Mouse (Mus musculus): ENCODE data around the gene Lrrc37a. TPM values are rescaled to one million over a fixed set of nuclear protein-coding genes. Genes with fewer than 3 reads are reported as not detected.
A peak's percentile ranks its signal among the peaks of the same experiment; 100 is the strongest.
"Not testable (repeated sequence)": the region's sequence is repeated elsewhere in the genome, so short reads cannot be mapped to it uniquely, and the experiment has no call there.

Lrrc37a gene
- not detected in 2 replicates for polyA plus RNA-seq (2015; fragmentation: Nextera tagmentation; extraction: Ambion mirVana)

GRCm38 (mm10) chr11:103504497-103504896 is at the start of gene Lrrc37a:
Gene Lrrc37a (minus strand): TSS chr11:103504597.
- H3K4me2 ChIP-seq (ENCODE audit: low read depth, low read length), result no peak within 1 kb of the TSS

DNA sequence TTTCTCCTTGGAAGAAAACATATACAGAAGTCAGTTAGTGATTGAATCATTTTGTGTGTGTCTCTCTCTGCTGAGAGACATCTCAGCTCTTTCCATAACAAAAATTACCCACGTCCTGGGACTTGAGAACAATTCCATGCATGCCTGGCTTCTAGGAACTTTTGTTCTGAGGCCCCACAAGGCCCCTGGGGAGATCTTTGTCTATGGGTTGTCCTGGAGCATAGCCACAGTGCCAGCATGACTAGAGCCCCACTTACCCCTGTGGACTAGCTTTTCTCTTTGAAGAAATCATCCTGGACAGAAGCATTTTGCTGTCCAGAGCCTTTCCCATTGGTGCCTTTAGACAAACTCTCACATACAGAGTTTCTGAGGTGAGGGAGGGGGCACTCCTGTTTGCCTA is 30.6 kb upstream of the Lrrc37a start:
- not testable (repeated sequence) for H3K4me3 ChIP-seq (ENCODE audit: low read depth, low read length); H3K4me2 ChIP-seq (ENCODE audit: low read depth, low read length); H3K36me3 ChIP-seq (ENCODE audit: control insufficient read depth, insufficient read depth); H3K4me1 ChIP-seq (ENCODE audit: control insufficient read depth, low read depth, low read length); H3K27ac ChIP-seq (ENCODE audit: low read length); H3K27me3 ChIP-seq (ENCODE audit: control insufficient read depth, insufficient read depth, low read depth, low read length); ATAC-seq (ENCODE audit: low read depth); H3K9ac ChIP-seq (ENCODE audit: low read depth, low read length); H3K9me3 ChIP-seq (replicated peaks; ENCODE audit: control insufficient read depth, low read length)
- WGBS (ENCODE audit: insufficient replicate concordance), result 23% methylated on average over 1 of the region's 1 CpGs

More at GRCm38 (mm10) chr11:103504497-103504896, at the start of gene Lrrc37a:
- no peak within 1 kb of the TSS for H3K27ac ChIP-seq (ENCODE audit: low read length)
- H3K9ac ChIP-seq (ENCODE audit: low read depth, low read length), result no peak within 1 kb of the TSS
- no peaks in the 10 kb centered on the region for H3K9me3 ChIP-seq (replicated peaks; ENCODE audit: control insufficient read depth, low read length)
- H3K27me3 ChIP-seq (ENCODE audit: control insufficient read depth, insufficient read depth, low read depth, low read length), result no peaks in the 10 kb centered on the region
- no peak for ATAC-seq (ENCODE audit: low read depth)
- WGBS (ENCODE audit: insufficient replicate concordance), result 70% methylated on average over 12 of the region's 12 CpGs
- H3K4me1 ChIP-seq (ENCODE audit: control insufficient read depth, low read depth, low read length), result no peaks in the 10 kb centered on the region
- H3K4me3 ChIP-seq (ENCODE audit: low read depth, low read length), result no peak within 1 kb of the TSS
- no peaks in the 10 kb centered on the region for H3K36me3 ChIP-seq (ENCODE audit: control insufficient read depth, insufficient read depth)

GRCm38 (mm10) chr11:103512111-103512510 is 7.7 kb upstream of the Lrrc37a start:
- no peak for ATAC-seq (ENCODE audit: low read depth)
- H3K27ac ChIP-seq (ENCODE audit: low read length), result no peak overlapping the region

GRCm38 (mm10) chr11:103464443-103464842 is 40.0 kb downstream of the Lrrc37a start:
- Histone ChIP-seq H3K27ac (ENCODE audit: low read length) (no peak overlapping the region), H3K9ac (ENCODE audit: low read depth, low read length) (no peak overlapping the region), H3K4me2 (ENCODE audit: low read depth, low read length) (no peak overlapping the region), H3K9me3 (replicated peaks; ENCODE audit: control insufficient read depth, low read length) (no peaks in the 10 kb centered on the region), H3K4me3 (ENCODE audit: low read depth, low read length) (no peak overlapping the region), H3K4me1 (ENCODE audit: control insufficient read depth, low read depth, low read length) (no peaks in the 10 kb centered on the region), H3K27me3 (ENCODE audit: control insufficient read depth, insufficient read depth, low read depth, low read length) (no peaks in the 10 kb centered on the region), H3K36me3 (ENCODE audit: control insufficient read depth, insufficient read depth) (no peaks in the 10 kb centered on the region)
- 59% methylated on average over 7 of the region's 7 CpGs for WGBS (ENCODE audit: insufficient replicate concordance)
- no peak for ATAC-seq (ENCODE audit: low read depth)

More at GRCm38 (mm10) chr11:103512111-103512510, 7.7 kb upstream of the Lrrc37a start:
- no peaks in the 10 kb centered on the region for H3K36me3 ChIP-seq (ENCODE audit: control insufficient read depth, insufficient read depth)
- no peak overlapping the region for H3K4me3 ChIP-seq (ENCODE audit: low read depth, low read length)
- no peaks in the 10 kb centered on the region for H3K4me1 ChIP-seq (ENCODE audit: control insufficient read depth, low read depth, low read length)
- H3K9me3 ChIP-seq (replicated peaks; ENCODE audit: control insufficient read depth, low read length), result no peaks in the 10 kb centered on the region
- no peaks in the 10 kb centered on the region for H3K27me3 ChIP-seq (ENCODE audit: control insufficient read depth, insufficient read depth, low read depth, low read length)
- 58% methylated on average over 2 of the region's 2 CpGs for WGBS (ENCODE audit: insufficient replicate concordance)
- no peak overlapping the region for H3K9ac ChIP-seq (ENCODE audit: low read depth, low read length)
- H3K4me2 ChIP-seq (ENCODE audit: low read depth, low read length), result no peak overlapping the region

DNA sequence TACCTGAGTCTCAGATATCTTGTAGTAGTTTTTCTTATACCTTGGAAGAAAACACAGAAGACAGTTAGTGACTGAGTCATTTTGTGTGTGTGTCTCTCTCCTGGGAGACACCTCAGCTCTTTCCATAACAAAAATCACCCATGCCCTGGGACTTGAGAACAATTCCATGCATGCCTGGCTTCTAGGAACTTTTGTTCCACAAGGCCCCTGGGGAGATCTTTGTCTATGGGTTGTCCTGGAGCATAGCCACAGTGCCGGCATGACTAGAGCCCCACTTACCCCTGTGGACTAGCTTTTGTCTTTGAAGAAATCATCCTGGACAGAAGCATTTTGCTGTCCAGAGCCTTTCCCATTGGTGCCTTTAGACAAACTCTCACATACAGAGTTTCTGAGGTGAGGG is 53.3 kb downstream of the Lrrc37a start:
- not testable (repeated sequence) for H3K27me3 ChIP-seq (ENCODE audit: control insufficient read depth, insufficient read depth, low read depth, low read length); H3K9ac ChIP-seq (ENCODE audit: low read depth, low read length); H3K4me1 ChIP-seq (ENCODE audit: control insufficient read depth, low read depth, low read length); H3K4me3 ChIP-seq (ENCODE audit: low read depth, low read length); H3K9me3 ChIP-seq (replicated peaks; ENCODE audit: control insufficient read depth, low read length); ATAC-seq (ENCODE audit: low read depth); H3K27ac ChIP-seq (ENCODE audit: low read length); H3K36me3 ChIP-seq (ENCODE audit: control insufficient read depth, insufficient read depth); H3K4me2 ChIP-seq (ENCODE audit: low read depth, low read length)
- 78% methylated on average over 1 of the region's 1 CpGs for WGBS (ENCODE audit: insufficient replicate concordance)

GRCm38 (mm10) chr11:103449721-103450120 is 54.7 kb downstream of the Lrrc37a start:
- not testable (repeated sequence) for H3K27ac ChIP-seq (ENCODE audit: low read length); H3K9me3 ChIP-seq (replicated peaks; ENCODE audit: control insufficient read depth, low read length); H3K36me3 ChIP-seq (ENCODE audit: control insufficient read depth, insufficient read depth); H3K4me1 ChIP-seq (ENCODE audit: control insufficient read depth, low read depth, low read length); H3K4me3 ChIP-seq (ENCODE audit: low read depth, low read length); H3K27me3 ChIP-seq (ENCODE audit: control insufficient read depth, insufficient read depth, low read depth, low read length); H3K9ac ChIP-seq (ENCODE audit: low read depth, low read length); H3K4me2 ChIP-seq (ENCODE audit: low read depth, low read length); ATAC-seq (ENCODE audit: low read depth)
- WGBS (ENCODE audit: insufficient replicate concordance), result 77% methylated on average over 14 of the region's 14 CpGs

- Histone ChIP-seq H3K9ac (ENCODE audit: low read depth, low read length) (no peak overlapping the region), H3K4me1 (ENCODE audit: control insufficient read depth, low read depth, low read length) (no peaks in the 10 kb centered on the region), H3K4me2 (ENCODE audit: low read depth, low read length) (no peak overlapping the region), H3K27ac (ENCODE audit: low read length) (no peak overlapping the region), H3K27me3 (ENCODE audit: control insufficient read depth, insufficient read depth, low read depth, low read length) (no peaks in the 10 kb centered on the region), H3K36me3 (ENCODE audit: control insufficient read depth, insufficient read depth) (no peaks in the 10 kb centered on the region), H3K9me3 (replicated peaks; ENCODE audit: control insufficient read depth, low read length) (no peaks in the 10 kb centered on the region), H3K4me3 (ENCODE audit: low read depth, low read length) (no peak overlapping the region)
- 68% methylated on average over 3 of the region's 3 CpGs for WGBS (ENCODE audit: insufficient replicate concordance)
- ATAC-seq (ENCODE audit: low read depth), result no peak
Measured at GRCm38 (mm10) chr11:103443678-103444077, 60.7 kb downstream of the Lrrc37a start.

GRCm38 (mm10) chr11:103436282-103436681 is 68.1 kb downstream of the Lrrc37a start:
- Histone ChIP-seq H3K4me3 (ENCODE audit: low read depth, low read length) (no peak overlapping the region), H3K36me3 (ENCODE audit: control insufficient read depth, insufficient read depth) (no peaks in the 10 kb centered on the region), H3K27me3 (ENCODE audit: control insufficient read depth, insufficient read depth, low read depth, low read length) (no peaks in the 10 kb centered on the region), H3K9me3 (replicated peaks; ENCODE audit: control insufficient read depth, low read length) (no peaks in the 10 kb centered on the region), H3K4me2 (ENCODE audit: low read depth, low read length) (no peak overlapping the region), H3K4me1 (ENCODE audit: control insufficient read depth, low read depth, low read length) (no peaks in the 10 kb centered on the region), H3K9ac (ENCODE audit: low read depth, low read length) (no peak overlapping the region), H3K27ac (ENCODE audit: low read length) (no peak overlapping the region)
- 23% methylated on average over 5 of the region's 5 CpGs for WGBS (ENCODE audit: insufficient replicate concordance)
- 0 out of 2 replicates have a peak, but pooled peaks have one; percentile 35 for ATAC-seq (ENCODE audit: low read depth)

DNA sequence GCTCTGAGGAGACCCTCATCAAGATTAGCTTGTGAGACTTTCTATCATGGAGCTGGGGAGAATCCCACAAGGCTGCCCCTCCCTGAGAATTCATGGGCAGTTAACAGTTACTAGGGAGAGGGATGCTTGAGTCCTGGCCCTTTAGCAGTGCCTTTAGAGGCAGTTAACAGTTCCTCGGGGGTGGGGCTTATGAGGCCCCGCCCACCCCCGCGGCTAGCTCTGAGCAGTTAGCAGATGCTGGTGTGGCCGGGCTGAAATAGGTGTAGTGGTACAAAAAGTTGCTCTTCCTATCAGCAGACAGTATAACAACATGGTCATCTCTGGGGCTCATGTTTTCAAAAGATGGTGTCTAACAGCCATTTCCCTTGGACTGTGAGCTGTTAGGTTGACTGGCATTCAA is 79.4 kb downstream of the Lrrc37a start:
- 10% methylated on average over 5 of the region's 5 CpGs for WGBS (ENCODE audit: insufficient replicate concordance)
- H3K4me3 ChIP-seq (ENCODE audit: low read depth, low read length), result no peak overlapping the region
- ATAC-seq (ENCODE audit: low read depth), result no peak

More for the DNA sequence above, 79.4 kb downstream of the Lrrc37a start:
- Histone ChIP-seq H3K9me3 (replicated peaks; ENCODE audit: control insufficient read depth, low read length) (no peaks in the 10 kb centered on the region), H3K4me2 (ENCODE audit: low read depth, low read length) (no peak overlapping the region), H3K36me3 (ENCODE audit: control insufficient read depth, insufficient read depth) (no peaks in the 10 kb centered on the region), H3K4me1 (ENCODE audit: control insufficient read depth, low read depth, low read length) (no peaks in the 10 kb centered on the region), H3K27ac (ENCODE audit: low read length) (no peak overlapping the region), H3K9ac (ENCODE audit: low read depth, low read length) (no peak overlapping the region), H3K27me3 (ENCODE audit: control insufficient read depth, insufficient read depth, low read depth, low read length) (no peaks in the 10 kb centered on the region)
